Mouse (Mus musculus): ENCODE results near the gene Mtm1.
A peak's percentile ranks its signal among the peaks of the same experiment; 100 is the strongest.

The Mtm1 gene

DNA sequence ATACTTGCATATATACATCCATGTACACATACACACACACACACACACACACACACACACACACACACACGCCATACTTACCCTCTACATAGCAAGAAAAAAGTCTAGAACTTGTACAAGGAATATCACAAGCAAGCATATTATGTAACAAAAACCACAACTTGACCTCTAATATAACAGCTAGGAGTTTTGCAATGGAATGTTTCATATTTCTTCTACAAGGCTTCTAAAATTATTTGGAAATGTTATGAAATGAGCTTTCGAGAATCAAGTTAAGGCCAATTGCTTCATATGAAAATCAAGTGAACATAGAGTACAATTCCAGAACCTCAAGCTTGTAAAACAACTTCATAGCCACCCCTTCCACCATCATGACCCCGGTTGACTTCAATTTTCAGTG, 74.9 kb downstream of the Mtm1 start:
- DNase-seq (ENCODE audit: low read depth, low spot score) = no peak

DNA sequence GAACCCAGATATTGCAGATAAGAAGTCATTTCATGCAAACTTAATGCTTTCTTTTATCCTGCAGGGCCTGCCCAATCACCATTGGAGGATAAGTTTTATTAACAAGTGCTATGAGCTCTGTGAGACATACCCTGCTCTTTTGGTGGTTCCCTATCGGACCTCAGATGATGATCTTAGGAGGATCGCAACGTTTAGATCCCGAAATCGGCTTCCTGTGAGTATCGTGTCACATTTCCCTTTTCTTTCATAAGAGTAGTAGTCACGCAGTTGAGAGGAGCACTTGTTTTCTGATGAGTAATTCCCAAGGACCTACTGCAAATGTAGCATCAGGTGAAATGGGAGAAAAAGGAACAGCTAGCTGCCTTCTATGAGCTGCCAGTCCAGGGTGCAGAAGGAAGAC, 76.5 kb downstream of the Mtm1 start:
- DNase-seq (ENCODE audit: low read depth, low spot score) = no peak

DNA sequence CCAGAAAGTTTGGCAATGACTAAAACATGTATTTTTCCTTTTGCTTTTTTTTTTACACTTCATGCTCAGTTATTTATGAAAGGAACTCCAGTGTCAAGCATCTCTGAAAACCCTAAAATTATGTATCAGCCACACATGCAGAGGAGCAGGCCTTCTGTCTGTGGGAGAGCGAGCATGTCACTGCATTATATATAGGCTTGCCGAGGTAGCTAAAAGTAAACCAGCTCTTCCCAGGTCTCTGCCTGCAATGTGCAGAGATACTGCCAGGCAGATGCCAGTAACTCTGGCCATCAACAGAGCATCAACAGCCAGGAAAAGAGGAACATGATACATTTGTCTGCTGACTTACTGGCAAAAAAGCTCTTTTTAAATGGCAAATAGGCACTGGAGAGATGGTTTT, 83.6 kb downstream of the Mtm1 start:
- DNase-seq (ENCODE audit: low read depth, low spot score) = no peak

GRCm38 (mm10) chrX:71296005-71296404, 85.4 kb downstream of the Mtm1 start:
- no peak for DNase-seq (ENCODE audit: low read depth, low spot score)

DNA sequence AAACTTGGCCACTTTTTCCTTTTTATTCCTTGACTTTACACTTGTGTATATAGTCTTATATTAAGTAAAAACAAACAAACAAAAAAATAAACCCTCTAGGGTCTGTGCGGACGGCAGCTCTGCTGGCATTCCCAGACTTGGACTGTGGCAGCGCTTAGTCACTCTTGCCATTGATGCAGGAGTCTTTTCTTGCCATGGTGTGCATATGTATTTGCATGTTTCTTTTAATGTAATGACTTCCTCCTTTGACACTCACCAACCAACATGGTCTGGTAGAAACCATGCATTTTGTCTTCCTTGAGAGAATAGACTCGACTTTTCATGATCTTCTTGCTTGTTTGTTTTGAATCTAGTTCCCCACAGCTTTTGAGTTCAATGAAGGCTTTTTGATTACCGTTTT, 91.6 kb downstream of the Mtm1 start:
- no peak for DNase-seq (ENCODE audit: low read depth, low spot score)

DNA sequence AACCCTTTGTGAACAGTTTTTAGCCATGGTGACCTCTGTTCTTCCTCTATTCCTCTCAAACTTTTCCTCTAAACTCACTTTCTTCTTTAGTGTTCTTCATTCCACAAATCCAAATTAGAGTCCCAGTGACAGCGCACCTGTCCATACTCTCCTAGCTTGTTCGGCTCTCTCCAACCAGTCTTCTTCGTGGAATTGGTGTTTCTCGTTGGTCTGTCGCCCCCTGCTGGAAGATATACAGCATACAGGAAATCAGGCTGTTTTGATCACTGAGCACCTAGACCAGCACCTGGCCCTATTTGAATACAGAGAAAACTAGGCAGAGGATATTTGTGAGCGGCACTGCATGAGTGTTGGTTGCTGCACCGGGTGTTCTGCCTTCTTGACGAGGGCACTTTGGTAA, 100.7 kb downstream of the Mtm1 start:
- DNase-seq (ENCODE audit: low read depth, low spot score) = peak; percentile 61

DNA sequence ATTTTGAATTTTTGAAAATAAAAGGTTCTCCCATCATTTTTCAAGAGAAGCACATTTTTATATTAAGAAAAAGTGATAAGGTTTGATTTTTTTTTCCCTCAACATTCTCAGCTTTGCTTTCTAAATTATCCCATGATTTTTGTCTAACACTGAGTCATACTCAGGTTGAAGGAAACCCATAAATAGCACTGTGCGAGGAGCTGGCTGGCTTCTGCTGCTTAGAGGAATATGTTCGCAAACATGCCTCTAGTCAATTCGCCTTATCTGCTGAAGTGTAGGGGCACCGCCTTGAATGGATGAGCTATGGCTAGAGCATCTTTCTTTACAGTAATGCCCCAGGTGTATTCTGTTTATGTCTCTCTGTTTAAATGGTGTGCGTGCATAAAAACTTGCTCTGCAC, 103.8 kb downstream of the Mtm1 start:
- no peak for DNase-seq (ENCODE audit: low read depth, low spot score)

GRCm38 (mm10) chrX:71352033-71352432, 141.5 kb downstream of the Mtm1 start:
- peak; percentile 21 for DNase-seq (ENCODE audit: low read depth, low spot score)

GRCm38 (mm10) chrX:71355331-71355730, 144.8 kb downstream of the Mtm1 start:
- no peak for DNase-seq (ENCODE audit: low read depth, low spot score)

DNA sequence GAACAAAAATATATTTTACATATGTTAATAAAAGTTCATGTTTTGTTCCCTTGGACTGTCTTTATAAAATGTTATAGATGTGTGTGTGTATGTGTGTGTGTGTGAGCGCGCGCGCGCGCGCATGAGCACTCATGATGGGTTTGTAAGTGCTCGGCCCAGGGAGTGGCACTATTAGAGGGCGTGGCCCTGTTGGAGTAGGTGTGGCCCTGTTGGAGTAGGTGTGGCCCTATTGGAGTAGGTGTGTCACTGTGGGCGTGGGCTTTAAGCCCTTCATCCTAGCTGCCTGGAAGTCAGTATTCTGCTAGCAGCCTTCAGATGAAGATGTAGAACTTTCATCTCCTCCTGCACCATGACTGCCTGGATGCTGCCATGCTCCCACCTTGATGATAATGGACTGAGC, 151.2 kb downstream of the Mtm1 start:
- DNase-seq (ENCODE audit: low read depth, low spot score) = peak; percentile 53

DNA sequence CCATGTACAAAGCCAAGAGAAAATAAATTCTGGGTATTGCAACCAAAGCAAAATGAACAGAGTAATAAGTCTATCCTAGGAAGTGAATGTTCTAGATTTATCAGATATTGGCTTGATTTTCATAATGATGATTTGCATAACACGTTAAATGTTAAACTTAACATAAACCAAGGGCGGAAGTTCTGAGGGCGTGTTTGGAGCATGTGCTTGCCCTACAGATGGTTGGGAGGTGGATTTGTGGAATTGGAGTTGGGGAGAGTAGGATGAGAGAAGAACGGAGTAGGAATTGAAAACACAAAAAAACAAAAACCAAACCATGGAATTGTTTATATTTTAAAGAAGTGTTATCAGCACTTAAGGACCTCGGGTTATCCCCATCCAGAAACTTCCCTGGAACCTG, 153.5 kb downstream of the Mtm1 start:
- no peak for DNase-seq (ENCODE audit: low read depth, low spot score)

- peak; percentile 48 for DNase-seq (ENCODE audit: low read depth, low spot score)
These were observed 154.0 kb downstream of the Mtm1 start, which contains the start of gene Mtmr1 for GRCm38 (mm10) chrX:71364554-71364991. Gene Mtmr1 (plus strand): TSS chrX:71364760.

- DNase-seq (ENCODE audit: low read depth, low spot score) = peak; percentile 24
These were observed 154.4 kb downstream of the Mtm1 start for GRCm38 (mm10) chrX:71365011-71365410.
